Mouse (Mus musculus) bone marrow macrophage, adult 2 months (primary cell): ENCODE data around the gene Faf2. TPM values are rescaled to one million over a fixed set of nuclear protein-coding genes. Genes with fewer than 3 reads are reported as not detected.
A peak's percentile ranks its signal among the peaks of the same experiment; 100 is the strongest.

ENCODE experiments used
- H3K27ac ChIP-seq: 2 replicates; pipeline ENCODE4 v1.5.1; 2012; ENCODE audit warnings: low read depth, low read length; ENCODE audit not compliant: insufficient read depth
- H3K4me1 ChIP-seq: 2 replicates; pipeline ENCODE4 v1.6.1; 2012; ENCODE audit warnings: low read length; ENCODE audit not compliant: control insufficient read depth, insufficient read depth
- H3K4me3 ChIP-seq: 2 replicates; pipeline ENCODE4 v1.5.1; 2012; ENCODE audit warnings: mild to moderate bottlenecking, low read length, moderate library complexity; ENCODE audit not compliant: insufficient read depth
- CTCF ChIP-seq: IDR thresholded peaks from 2 replicates; pipeline ENCODE4 v1.5.1; 2012; ENCODE audit warnings: low read depth, mild to moderate bottlenecking, low read length, moderate library complexity
- POLR2A ChIP-seq: IDR thresholded peaks from 2 replicates; pipeline ENCODE4 v1.6.1; 2012; ENCODE audit warnings: mild to moderate bottlenecking, low read depth, low read length, borderline replicate concordance
- polyA plus RNA-seq: library from polyadenylated mRNA; stranded (reverse); fragments of >200 nt; gene quantifications from 2 replicates; pipeline ENCODE4 v1.2.4, GENCODE M21; 2012; ENCODE audit not compliant: missing spikeins, insufficient read depth, insufficient read length

Gene Faf2
- polyA plus RNA-seq = 40.8 and 49.9 TPM in 2 replicates

GRCm38 (mm10) chr13:54621155-54621932 is at the start of gene Faf2:
TSS of gene Faf2 (plus strand) at chr13:54621784.
- TF ChIP-seq CTCF = peak; percentile 69
- no peak for TF ChIP-seq POLR2A
- Histone ChIP-seq H3K27ac (peak within 1 kb of the TSS; percentile 48), H3K4me3 (peak within 1 kb of the TSS; percentile 83), H3K4me1 (peaks cover 17% of the 10 kb centered on the region)

GRCm38 (mm10) chr13:54572621-54573020 is 49.0 kb upstream of the Faf2 start:
- H3K27ac ChIP-seq = no peak overlapping the region
- peaks cover 24% of the 10 kb centered on the region for H3K4me1 ChIP-seq
- H3K4me3 ChIP-seq = no peak overlapping the region
- TF ChIP-seq POLR2A = no peak

- H3K4me1 ChIP-seq = peaks cover 32% of the 10 kb centered on the region
Observed at GRCm38 (mm10) chr13:54574854-54575481, 46.6 kb upstream of the Faf2 start, which contains the start of gene Arl10. TSS of gene Arl10 (plus strand) at chr13:54575015.

GRCm38 (mm10) chr13:54575489-54575888 is 46.1 kb upstream of the Faf2 start:
- no peak for TF ChIP-seq POLR2A
- no peak for TF ChIP-seq CTCF
- no peak overlapping the region for H3K27ac ChIP-seq
- H3K4me3 ChIP-seq = peak overlapping the region; percentile 73
- H3K4me1 ChIP-seq = peaks cover 36% of the 10 kb centered on the region

More at GRCm38 (mm10) chr13:54574854-54575481, 46.6 kb upstream of the Faf2 start, which contains the start of gene Arl10:
- no peak within 1 kb of the TSS for H3K27ac ChIP-seq
- TF ChIP-seq CTCF = no peak
- TF ChIP-seq POLR2A = no peak
- peak within 1 kb of the TSS; percentile 73 for H3K4me3 ChIP-seq

GRCm38 (mm10) chr13:54577652-54578507 is 43.7 kb upstream of the Faf2 start:
- Histone ChIP-seq H3K27ac (peak overlapping the region; percentile 94), H3K4me1 (peaks cover 38% of the 10 kb centered on the region), H3K4me3 (peak overlapping the region; percentile 50)
- TF ChIP-seq CTCF (no peak; the same call in 1 of the 2 replicates), POLR2A (no peak)

- Histone ChIP-seq H3K4me1 (peaks cover 27% of the 10 kb centered on the region), H3K27ac (no peak overlapping the region), H3K4me3 (no peak overlapping the region)
- no peak for TF ChIP-seq POLR2A
- TF ChIP-seq CTCF = no peak
Observed at GRCm38 (mm10) chr13:54581385-54581784, 40.2 kb upstream of the Faf2 start.

GRCm38 (mm10) chr13:54582126-54582525 is 39.5 kb upstream of the Faf2 start:
- no peak for TF ChIP-seq POLR2A
- TF ChIP-seq CTCF = no peak
- Histone ChIP-seq H3K27ac (no peak overlapping the region), H3K4me3 (no peak overlapping the region), H3K4me1 (peaks cover 23% of the 10 kb centered on the region)

- H3K27ac ChIP-seq = no peak overlapping the region
Observed at GRCm38 (mm10) chr13:54582860-54583259, 38.7 kb upstream of the Faf2 start.

GRCm38 (mm10) chr13:54585831-54586230 is 35.8 kb upstream of the Faf2 start:
- TF ChIP-seq POLR2A (no peak), CTCF (no peak)
- no peak overlapping the region for H3K4me3 ChIP-seq
- peaks cover 7% of the 10 kb centered on the region for H3K4me1 ChIP-seq
- no peak overlapping the region for H3K27ac ChIP-seq

More at GRCm38 (mm10) chr13:54582860-54583259, 38.7 kb upstream of the Faf2 start:
- H3K4me3 ChIP-seq = no peak overlapping the region
- H3K4me1 ChIP-seq = peaks cover 19% of the 10 kb centered on the region
- no peak for TF ChIP-seq POLR2A
